In the genomic region with DNA sequence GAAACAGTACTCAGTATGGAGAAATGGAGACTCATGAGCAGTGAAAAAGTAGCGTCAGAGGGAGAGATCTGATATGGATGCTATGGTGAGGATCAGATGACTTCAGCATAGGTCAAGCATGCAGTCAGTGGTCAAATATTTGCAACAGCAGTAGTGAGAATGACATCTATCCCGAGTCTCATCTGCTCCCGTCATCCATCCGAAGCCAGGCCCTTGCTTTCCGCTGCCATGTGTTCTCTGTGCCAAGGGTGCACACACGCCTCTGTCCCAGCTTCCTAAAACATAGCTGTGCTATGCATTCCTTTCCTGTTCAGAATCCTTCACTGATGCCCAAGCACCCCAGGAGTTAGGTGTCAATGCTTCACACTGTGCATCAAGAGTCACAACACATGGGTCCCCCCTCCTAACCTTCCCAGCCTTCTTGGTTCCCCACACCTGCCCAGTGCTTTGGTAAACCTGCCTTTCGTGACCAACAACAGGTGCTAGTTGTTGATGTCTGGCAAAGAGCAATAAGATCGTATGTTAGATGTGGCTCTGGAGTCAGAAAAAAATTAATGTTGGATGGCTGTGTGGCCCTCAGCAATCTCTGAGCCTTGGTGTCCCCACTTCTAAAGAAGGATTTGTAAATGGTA, we compare ENCODE assay signal across 14 mouse cellular contexts.
"Had no signal": no experiment of that assay in that cellular context is flagged by ENCODE, and none has a peak within 500 bp of the region (broad histone marks: within the 10 kb centered on the region; RNA-seq: fewer than 3 reads in every experiment).

No protein-coding gene starts in this region.

- H3K4me2 ChIP-seq: limb, embryonic 12.5 days; limb, embryonic 15.5 days; liver, embryonic 11.5 days; lung, embryonic 14.5 days; midbrain, embryonic 12.5 days; midbrain, embryonic 15.5 days; neural tube, embryonic 12.5 days had no signal

- H3K9me3 ChIP-seq: limb, embryonic 12.5 days; limb, embryonic 15.5 days; midbrain, embryonic 12.5 days; midbrain, embryonic 15.5 days; neural tube, embryonic 12.5 days had no signal

- H3K9ac ChIP-seq: limb, embryonic 12.5 days; limb, embryonic 15.5 days; liver, embryonic 14.5 days; liver, postnatal 0 days; lung, embryonic 14.5 days; midbrain, embryonic 12.5 days; midbrain, embryonic 15.5 days; neural tube, embryonic 12.5 days had no signal

- H3K36me3 ChIP-seq: limb, embryonic 12.5 days; limb, embryonic 15.5 days; midbrain, embryonic 12.5 days; midbrain, embryonic 15.5 days; neural tube, embryonic 12.5 days had no signal

- H3K4me3 ChIP-seq: limb, embryonic 12.5 days; limb, embryonic 15.5 days; midbrain, embryonic 12.5 days; midbrain, embryonic 15.5 days; neural tube, embryonic 12.5 days had no signal

- H3K27ac ChIP-seq: limb, embryonic 12.5 days; limb, embryonic 15.5 days; liver, embryonic 14.5 days; macrophage; midbrain, embryonic 12.5 days; midbrain, embryonic 15.5 days; neural tube, embryonic 12.5 days; stomach, postnatal 0 days had no signal

- H3K27me3 ChIP-seq: limb, embryonic 12.5 days; limb, embryonic 15.5 days; midbrain, embryonic 15.5 days; neural tube, embryonic 12.5 days had no signal

- ATAC-seq: liver, postnatal 0 days; lung, postnatal 0 days; midbrain, embryonic 15.5 days had no signal

- DNase-seq: kidney, adult 9 months; kidney, postnatal 14 days; liver, postnatal 0 days; lung, embryonic 14.5 days had no signal

- H3K4me1 ChIP-seq: limb, embryonic 12.5 days; midbrain, embryonic 12.5 days; midbrain, embryonic 15.5 days; neural tube, embryonic 12.5 days had no signal
